Mouse (Mus musculus) NIH3T3 (cell line): ENCODE results near the gene Spata1.
"Not testable (repeated sequence)": the region's sequence is repeated elsewhere in the genome, so short reads cannot be mapped to it uniquely, and the experiment has no call there.

Experiments
- DNase-seq: peaks from one replicate; pipeline ENCODE4 v3.0.0-alpha.2; 2012; ENCODE audit warnings: low read depth

Gene Spata1

GRCm38 (mm10) chr3:146451375-146451774 lies 48.2 kb downstream of the Spata1 start:
- peak; percentile 16 for DNase-seq

DNA sequence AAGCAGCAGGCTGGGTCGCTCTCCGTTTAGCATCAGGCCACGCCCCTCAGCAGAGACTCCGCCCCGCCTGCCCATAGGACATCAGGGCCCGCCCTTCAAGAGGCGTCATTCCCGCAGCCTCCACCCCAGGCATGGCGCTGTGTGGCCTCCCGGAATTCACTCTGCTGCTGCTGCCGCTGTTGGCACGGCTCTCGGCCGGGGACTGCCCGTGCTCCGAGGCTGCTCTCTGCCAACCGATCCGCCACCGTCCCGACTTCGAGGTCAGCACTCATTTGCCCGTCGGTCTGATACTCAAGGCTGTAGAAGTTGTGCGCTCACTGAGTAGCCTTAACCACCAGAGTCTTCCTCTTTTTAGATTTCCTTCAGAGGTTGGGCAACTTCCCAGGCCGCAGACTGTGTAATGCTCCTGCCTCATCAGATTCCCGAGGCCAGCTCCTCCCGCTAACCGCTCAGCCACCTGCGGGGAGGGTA lies 49.1 kb downstream of the Spata1 start:
- peak; percentile 97 for DNase-seq

GRCm38 (mm10) chr3:146449745-146450250 lies 49.8 kb downstream of the Spata1 start, which contains the start of gene Ctbs:
Ctbs (plus strand) TSS chr3:146449795.
- peak; percentile 5 for DNase-seq

- no peak for DNase-seq
These were observed 50.6 kb downstream of the Spata1 start for GRCm38 (mm10) chr3:146448969-146449368.

GRCm38 (mm10) chr3:146448372-146448771 lies 51.2 kb downstream of the Spata1 start:
- DNase-seq, result no peak

- DNase-seq, result no peak
These were observed 52.0 kb downstream of the Spata1 start for GRCm38 (mm10) chr3:146447598-146447997.

GRCm38 (mm10) chr3:146447156-146447555 lies 52.4 kb downstream of the Spata1 start:
- no peak for DNase-seq

- DNase-seq, result no peak
These were observed 54.7 kb downstream of the Spata1 start for GRCm38 (mm10) chr3:146444880-146445279.

DNA sequence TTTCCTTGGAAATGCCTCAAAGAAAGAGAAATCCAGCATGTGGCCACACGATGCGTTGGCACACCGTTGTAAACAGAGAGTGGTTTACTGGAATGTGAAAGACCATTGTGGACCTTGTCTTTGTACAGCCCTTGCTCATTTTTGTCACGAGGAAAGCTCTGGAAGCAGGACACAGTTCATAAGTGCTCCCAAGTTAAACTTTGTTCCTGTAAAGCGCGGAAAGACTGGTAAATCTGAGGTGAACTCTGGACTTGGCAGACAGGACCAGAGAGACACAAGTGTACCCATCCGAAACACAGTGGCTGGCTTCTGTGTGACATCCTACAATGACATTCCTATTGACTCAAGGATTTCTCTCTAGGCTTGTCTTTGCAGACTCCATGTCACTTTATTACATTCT lies 56.2 kb downstream of the Spata1 start:
- DNase-seq, result no peak

GRCm38 (mm10) chr3:146442936-146443335 lies 56.6 kb downstream of the Spata1 start:
- no peak for DNase-seq

DNA sequence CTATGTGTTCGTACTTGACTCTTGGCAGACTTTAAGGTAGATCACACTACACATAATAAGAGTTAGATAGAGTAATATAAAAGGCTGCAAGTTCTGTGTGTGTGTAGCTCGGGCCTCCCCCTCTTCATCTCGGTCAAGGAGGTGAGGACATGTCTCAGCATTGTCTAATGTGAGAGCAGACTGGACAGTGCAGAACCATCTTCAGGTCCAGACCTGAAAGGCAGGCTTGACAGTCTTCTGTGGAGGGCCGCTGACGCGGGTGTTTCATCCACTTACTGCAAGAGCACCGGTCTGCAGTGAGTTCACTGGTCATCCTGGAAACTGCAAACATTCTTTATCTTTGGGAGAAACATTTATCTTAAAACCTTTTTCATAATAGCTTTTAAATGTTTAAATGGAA lies 57.1 kb downstream of the Spata1 start:
- DNase-seq, result no peak

DNA sequence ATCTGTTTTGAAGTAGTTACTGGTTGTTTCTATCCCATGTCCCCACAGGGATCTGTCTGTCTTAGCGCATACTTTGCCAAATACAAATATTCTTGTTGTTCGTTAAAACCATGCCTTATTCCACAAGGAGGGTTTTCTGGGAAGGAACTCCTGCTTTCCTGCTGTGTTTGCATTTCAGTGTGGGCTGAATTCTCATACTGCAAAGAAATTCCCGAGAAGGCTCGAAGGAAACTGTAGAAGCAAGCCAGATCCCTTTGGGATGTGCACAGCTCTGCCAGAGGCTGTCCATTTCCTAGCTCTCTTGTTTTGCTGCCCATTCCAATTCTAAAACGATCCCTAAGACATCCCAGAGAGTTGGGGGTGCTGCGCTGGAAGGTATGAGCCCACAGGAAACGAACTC lies 59.1 kb downstream of the Spata1 start:
- DNase-seq, result no peak

- DNase-seq, result no peak
These were observed 59.5 kb downstream of the Spata1 start for GRCm38 (mm10) chr3:146440011-146440410.

DNA sequence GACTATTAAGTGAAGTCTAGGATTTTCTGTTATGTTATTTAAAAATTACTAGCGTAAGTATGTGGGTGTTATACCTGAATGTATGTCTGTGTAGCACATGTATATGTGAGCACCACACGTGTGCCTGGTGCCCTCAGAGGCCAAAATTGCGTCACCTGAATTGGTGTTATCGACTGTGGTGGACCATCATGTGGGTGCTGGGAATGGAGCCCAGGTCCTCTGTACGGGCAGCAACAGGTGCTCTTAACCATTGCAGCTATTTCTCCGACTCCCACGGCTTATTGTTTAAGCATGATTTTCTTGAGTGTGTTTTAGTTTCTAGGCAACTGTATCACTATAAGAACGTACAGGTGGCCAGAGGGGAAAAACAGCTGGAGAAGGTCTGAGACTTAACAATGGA lies 63.4 kb downstream of the Spata1 start:
- no peak for DNase-seq

DNA sequence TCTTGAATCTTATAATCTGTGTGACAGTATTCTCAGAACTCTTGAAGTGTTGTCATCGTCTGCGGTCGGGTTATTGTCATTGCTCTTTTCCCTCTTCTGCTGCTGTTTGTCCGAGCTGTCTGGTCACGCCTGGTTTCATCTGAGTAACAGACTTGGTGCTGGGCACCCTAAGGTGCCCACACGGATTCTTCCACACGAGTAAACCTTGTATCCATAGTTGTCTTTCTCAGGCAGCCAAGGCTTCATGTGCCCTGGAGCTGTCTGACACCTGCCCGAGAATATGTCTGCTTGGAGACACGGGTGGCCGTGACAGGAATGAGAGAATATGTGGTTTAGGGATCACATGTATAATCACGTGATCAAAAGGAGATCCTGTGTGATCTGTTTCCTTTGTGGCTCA lies 64.0 kb downstream of the Spata1 start:
- no peak for DNase-seq

GRCm38 (mm10) chr3:146434686-146435085 lies 64.9 kb downstream of the Spata1 start:
- no peak for DNase-seq

DNA sequence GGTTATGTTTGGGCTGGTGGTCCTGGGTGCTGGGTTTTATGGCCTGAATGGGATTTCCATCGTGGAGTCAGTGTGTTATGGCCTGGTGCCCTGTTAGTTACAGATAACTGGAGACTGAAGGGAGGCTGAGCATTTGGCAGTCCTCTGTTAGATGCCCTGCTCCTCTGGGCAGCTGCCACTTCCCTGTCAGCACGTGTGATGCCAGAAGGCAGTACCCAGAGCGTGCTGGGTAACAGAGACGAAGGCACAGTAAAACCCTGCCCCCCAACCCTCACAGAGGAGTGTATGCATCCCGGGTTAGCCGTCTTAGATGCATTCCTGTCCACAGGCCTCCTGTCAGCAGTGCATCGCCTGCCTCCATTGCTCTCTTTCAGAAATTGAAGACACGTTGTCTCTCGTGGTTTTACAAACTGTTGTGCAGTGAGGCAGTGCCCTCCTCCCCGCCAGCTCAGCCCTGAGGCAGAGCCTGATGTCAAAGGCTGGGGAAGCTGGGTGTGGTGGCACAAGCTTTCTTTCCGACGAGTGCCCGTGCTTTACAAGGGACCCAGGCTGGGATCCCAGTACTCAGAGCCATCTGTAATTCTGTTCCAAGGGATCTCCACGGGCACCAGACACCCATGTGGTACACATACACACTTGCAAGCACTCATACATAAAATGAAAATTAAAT lies 65.7 kb downstream of the Spata1 start:
- DNase-seq, result no peak

GRCm38 (mm10) chr3:146433063-146433462 lies 66.5 kb downstream of the Spata1 start:
- DNase-seq, result not testable (repeated sequence)

DNA sequence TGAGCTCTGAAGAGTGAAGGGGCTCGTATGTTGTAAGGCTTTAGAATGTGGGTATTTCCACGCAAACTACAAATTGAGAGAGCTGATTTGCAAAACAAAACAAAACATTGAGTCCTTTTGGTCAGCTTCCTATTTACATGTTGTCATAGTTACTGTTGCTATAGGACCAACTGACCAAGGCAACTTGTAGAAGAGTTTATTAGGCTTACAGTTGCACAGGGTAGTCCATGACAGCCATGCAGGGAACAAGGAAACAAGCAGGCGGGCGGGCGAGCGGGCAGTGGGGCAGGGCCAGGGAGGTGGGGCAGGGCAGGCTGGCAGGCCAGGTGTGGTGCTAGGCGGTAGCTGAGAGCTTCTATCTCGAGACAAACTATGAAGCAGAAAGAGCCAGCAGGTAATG lies 73.1 kb downstream of the Spata1 start:
- no peak for DNase-seq

GRCm38 (mm10) chr3:146425902-146426301 lies 73.7 kb downstream of the Spata1 start:
- no peak for DNase-seq

DNA sequence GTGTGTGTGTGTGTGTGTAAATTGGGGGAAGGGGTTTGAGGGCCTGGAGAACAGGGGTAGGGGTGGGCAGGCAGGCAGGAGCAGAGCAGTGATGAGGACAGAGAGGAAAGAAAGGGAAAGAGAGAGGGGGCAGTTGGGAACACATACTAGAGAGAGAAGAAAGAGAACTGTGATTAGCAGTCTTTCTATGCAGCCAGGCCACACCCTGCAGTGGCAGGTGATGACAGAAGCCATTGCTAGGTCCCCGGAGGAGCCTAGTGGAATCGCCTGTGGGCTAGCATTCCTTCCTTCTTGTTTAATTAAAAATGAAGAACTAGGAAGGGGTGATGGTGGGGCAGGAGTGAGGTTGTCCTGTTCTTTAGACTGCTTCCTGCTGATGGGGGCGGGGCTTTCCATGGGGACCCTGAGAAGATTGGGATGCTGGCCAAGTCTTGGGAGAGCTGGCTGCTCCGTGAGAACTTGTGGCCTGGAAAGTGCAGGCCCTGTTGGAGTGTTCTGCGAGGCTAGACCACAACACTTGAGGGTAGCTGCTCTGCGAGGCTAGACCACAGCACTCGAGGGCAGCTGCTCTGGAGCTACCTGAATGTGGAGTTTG lies 75.2 kb downstream of the Spata1 start:
- no peak for DNase-seq

GRCm38 (mm10) chr3:146423710-146424109 lies 75.8 kb downstream of the Spata1 start:
- peak; percentile 14 for DNase-seq

DNA sequence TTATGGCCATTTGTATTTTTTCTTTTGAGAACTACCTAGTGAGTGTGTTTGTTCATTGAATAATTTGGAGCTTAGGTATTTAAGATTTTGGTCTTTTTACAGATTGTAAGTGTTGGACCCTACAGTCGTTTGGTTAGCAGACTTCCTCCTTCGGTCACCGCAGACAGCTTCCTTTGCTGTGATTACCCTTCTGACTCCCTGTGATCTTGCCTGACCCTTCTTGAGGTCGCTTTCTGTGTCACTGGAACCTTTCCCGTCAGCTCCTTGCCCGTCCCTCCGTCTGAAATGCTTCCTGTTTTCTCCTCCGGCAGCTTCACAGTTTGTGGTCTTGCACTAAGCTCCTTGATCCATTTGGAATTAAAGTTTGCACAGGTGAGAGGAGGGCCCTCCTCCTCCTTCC lies 77.8 kb downstream of the Spata1 start:
- no peak for DNase-seq
